Mouse (Mus musculus) megakaryocyte, adult 5-6 weeks (primary cell): Measurements from ENCODE around the gene Slc38a4. TPM values are rescaled to one million over a fixed set of nuclear protein-coding genes. Genes with fewer than 3 reads are reported as not detected.

Experiments used
- ATAC-seq: 2 replicates; pipeline ENCODE4 v1.8.0; 2016; ENCODE audit warnings: mild to moderate bottlenecking, inconsistent platforms; ENCODE audit not compliant: poor library complexity, severe bottlenecking
- total RNA-seq, 2 experiments: library from RNA; stranded (forward) in 1 of 2; stranded (reverse) in 1 of 2; fragments of 153-499, 151-499 nt in 1 of 2; fragments of 221-1000, 200-1000 nt in 1 of 2; gene quantifications; 2 replicates each; pipeline versions ENCODE4 v1.2.3 to v1.2.4; 2015 to 2017

Gene Slc38a4
- total RNA-seq, 2 experiments from 2014 or later: not detected

DNA sequence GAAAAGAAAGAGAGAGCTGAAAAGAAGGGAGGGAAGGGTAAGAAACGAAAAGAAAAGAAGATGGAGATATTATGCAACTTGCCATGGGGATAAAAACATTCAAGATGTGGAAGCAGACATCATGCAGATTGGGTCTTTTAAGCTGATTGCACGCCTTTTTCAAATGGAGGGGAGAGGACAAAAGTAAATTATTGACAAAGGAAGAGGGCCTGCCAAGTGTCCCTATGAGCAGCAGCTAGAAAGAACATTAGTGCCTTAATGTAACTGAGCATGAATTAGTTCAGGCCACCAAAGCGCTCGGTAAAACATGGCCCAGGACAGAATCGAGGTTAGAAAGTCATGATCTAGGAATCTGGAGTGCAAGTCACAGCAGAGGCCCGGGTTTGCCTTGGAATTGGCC is 35.5 kb downstream of the Slc38a4 start:
- ATAC-seq: no peak

DNA sequence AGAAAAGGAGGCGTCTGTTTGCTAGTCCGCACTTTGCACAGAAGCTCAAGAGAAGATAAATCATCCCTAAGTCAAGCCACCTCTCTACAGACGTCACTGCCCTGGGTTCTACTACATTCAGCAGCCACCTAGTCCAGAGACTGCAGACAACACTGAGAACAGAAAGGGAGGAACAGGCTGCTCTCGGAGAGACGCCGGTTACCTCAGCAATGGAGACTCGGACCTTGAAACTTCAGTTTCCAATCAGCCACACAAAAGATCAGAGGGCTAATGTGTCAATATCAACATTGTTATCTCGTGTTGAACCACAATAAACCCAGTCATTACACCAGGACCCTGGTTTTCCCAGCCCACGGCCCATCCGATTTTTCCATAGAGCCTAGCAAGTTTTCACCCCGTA is 36.4 kb downstream of the Slc38a4 start:
- ATAC-seq: no peak

DNA sequence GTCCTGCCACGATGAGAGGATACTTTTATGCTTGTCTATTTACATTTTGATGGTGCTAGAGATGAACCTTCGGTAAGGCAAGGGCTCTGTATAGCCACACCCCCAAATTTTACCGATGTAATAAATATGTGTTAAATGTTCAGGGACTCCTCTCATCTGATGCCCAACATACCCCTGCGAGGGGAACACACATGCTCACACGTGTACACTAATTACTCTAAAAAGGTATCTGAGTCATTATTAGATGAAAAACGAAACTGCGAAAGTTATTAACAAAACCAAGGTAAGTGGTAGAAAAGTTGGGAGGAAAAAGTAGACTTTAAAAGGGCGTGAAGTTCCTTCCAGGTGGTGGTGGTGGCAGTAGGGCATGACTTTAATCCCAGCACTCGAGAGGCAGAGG is 38.6 kb downstream of the Slc38a4 start:
- no peak for ATAC-seq

DNA sequence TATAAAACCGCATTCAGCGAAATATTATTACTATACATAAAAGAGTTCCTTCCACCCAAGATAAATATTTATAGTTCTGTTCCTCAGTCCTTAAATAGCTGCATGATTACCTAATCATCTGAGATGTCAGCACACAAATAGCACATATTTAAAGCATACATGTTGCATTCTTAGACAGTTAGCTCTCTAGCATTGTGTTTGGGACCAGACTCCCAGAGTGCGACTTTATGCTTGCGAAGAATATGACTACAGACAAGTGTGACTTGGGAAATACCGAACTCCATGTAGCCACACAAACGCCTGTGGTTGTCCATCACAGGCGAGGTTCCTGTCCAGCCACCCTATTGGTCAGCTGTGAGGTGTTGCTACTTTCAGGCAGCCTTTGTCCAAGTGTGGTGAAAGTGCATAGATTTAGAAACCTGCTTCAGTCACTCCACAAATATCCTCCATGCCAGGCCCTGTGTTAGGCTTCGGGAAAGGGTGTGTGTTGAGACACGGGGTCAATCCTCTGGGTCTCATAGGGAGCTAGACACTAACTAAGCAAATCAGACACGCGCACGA is 40.6 kb downstream of the Slc38a4 start:
- ATAC-seq: no peak

DNA sequence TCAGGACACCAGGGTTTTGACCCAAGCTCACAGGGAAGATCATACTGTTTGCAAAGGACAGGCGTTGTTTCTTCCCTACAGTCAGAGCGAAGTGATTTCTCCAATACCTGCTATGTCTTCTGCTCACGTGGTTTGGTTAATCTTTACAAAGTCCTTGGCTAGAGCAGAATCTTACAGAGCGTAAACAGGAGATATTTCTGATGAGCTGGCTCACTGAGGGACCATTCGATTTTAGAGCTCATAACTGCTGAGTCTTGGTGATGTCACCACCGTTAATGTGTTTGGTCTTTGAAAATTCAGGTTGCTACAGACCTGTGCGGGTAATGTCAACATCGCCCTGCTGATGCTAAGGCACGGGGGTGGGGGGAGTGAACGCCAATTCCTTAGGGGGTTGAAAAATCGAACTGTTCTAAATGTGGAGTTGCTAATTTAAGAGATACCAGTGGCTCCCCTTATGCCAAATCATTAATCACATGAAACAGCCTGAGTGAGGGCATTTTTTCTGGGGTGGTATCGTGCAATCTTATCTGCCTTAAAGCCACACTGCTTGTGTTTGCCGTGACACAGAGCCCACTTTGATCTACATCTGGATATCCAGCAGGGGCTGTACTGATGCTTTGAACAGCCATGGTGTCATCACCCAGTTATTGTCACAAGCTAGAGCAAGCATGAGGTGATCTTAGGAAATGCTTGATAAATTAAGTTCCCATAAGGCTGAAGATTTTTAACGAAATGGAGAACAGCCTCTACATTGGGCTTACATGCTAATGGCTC is 44.0 kb downstream of the Slc38a4 start:
- ATAC-seq: no peak

DNA sequence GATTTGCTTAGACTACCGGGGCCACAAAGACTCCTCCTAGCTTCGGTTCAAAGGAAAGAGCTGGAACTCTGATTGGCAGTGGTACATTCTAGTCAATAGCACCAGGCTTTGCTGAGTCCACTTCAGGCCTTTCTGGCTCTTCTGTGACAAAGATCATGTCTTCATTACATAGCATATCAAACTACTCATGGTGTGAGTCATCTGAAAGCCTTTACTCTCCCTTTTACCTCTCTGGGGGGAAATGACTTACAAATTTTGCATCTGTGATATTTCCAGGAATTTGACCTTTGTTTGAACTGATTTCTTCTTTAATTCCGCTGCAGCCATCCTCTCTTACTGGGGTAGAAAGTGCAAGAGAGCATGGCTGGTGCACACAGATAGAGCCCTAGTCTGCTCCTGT is 46.5 kb downstream of the Slc38a4 start:
- no peak for ATAC-seq

DNA sequence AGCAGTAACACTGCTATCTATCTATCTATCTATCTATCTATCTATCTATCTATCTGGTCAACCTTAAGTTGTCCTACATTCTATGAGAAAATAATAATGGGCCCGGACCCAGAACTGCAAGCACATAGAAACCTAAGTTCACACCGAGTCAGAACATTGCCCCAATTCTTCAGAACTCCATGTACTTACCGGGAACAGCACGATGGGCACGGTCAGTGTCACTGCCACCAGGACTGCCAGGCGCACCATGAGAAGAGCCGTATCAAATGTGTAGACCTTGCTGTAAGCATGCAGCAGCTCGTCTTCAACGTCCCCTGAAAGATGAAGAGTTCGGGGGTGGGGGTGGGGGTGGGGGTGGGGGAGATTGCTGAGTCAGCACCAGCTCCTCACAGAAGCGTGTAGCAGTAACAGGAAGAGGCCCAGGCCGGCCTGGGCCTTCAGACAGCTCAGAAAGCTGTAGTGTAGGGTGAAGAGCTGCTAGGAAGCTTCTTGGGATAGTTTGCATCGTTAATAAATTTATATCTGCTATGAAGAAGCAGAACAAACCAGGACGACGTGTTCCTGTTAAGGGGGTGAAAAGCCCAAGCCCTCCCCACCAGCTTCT is 50.0 kb downstream of the Slc38a4 start:
- ATAC-seq: no peak

DNA sequence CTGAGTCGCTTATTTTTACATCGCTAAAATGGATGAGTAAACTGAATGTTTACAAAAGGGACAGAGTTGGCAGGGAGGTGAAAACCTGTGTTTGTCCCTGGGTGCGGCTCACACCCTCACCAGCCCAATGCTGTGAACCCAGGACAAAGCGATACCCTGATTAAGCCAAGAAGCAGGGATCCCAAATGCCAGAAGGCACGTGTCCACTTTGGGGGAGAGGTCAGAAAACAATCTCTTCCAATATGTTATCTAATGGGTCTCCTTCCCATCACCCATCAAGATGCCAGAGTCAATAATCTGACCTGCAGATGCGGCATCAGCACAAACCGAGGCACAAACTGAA is 51.3 kb downstream of the Slc38a4 start:
- ATAC-seq: no peak

DNA sequence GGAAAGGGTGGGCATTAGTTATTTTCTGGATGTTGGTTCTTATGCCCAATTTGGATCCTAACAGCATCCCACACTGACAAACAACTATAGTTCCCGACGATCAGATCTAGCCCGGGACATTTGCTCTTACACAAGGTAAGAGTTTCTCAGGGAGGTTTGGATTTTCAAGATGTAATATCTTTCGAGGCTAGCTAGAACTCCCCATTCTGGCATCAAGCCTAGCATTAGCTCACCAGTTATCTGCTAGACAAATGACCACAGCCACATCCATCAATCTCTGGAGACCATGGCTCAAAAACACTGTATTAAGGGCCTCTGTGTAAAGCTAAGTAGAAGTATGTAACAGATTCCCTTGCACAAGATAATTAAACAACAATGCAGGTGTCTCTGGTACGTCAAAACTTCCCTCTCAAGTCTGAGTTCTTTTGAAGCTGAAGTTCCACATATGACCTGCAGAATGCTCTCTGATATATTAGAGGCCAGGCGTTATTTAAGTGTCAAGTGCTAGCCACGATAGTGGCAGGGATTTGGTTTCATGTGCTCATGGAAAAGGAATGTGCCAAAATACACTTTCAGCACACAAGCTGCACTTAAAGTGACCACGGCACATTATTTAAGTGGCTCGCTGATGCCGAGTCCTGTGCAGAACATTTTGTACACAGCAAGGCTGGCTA is 51.8 kb downstream of the Slc38a4 start:
- ATAC-seq: no peak

DNA sequence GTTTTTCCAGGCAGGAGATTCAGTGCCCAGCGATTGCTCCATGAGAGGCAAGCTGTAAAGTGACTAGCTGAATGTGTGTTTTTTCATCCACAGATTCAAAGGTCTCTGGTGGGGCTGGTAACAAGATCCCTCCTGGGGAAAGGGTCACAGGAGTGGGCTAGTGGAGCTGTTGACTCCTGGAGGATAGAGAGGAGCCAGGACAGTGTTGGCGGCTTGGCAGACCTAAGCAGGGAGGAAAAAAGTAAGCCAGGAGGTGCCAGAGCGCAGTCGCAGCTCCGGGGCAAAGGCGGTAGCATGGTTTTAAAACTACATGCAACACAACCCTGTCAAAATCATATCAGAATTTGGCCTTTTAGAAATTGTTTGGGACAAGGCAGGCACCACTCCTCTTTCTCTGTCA is 52.6 kb downstream of the Slc38a4 start:
- no peak for ATAC-seq

DNA sequence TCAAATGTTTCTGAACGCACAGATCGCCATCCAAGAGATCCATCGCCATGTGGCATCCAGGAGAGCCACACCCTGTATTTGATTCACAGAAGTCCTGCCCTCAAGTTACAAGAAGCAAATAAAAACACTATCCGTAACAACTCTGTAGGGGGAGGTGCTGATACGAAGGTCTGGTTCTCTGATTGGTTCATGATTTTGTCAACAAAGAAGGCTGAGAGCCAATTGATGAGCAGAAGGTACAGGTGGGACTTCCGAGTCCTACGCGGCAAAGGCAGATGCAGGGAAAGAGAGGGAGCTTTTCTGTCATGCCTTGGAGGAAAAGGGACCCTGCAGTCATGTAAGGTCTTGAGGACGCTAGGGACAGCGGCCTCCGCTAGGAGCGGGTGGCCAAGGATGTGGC is 53.0 kb downstream of the Slc38a4 start:
- ATAC-seq: no peak

DNA sequence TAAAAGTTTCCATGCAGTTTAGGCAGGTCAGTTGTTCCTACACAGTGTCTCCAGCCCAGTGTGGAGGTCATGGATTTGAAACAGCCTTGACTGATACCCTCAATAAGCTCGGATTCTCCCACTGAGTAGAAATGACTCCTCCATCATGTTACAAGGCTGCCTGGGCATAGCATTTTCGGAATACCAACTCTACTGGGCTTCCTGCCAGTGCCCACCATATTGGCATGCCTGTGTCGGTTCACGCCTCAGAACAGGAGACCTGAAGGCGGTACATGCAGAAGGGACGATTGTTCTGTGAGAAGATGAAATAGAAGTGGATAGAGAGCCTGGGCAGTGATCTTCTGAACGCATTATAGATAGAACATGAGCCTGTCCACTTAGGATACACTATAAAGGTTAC is 53.9 kb downstream of the Slc38a4 start:
- ATAC-seq: no peak

DNA sequence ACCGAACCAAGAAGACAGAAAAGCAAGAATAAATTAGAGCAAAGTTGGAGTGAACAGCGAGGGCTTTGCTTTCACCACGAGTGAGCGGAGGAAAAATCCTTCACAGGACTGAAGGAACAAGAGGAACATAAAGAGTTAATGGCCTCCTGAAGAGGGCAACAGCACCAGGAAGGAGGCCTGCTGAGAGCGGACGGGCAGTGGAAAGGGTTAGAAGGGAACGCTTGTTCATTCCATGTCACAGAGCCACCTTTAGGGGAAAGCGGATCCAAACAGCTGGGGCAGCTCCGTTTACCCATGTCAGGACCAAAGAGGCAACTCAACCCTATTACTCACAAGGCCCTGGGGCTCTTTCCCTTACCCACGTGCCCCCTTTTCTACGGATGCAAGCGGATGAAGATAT is 54.3 kb downstream of the Slc38a4 start:
- no peak for ATAC-seq

DNA sequence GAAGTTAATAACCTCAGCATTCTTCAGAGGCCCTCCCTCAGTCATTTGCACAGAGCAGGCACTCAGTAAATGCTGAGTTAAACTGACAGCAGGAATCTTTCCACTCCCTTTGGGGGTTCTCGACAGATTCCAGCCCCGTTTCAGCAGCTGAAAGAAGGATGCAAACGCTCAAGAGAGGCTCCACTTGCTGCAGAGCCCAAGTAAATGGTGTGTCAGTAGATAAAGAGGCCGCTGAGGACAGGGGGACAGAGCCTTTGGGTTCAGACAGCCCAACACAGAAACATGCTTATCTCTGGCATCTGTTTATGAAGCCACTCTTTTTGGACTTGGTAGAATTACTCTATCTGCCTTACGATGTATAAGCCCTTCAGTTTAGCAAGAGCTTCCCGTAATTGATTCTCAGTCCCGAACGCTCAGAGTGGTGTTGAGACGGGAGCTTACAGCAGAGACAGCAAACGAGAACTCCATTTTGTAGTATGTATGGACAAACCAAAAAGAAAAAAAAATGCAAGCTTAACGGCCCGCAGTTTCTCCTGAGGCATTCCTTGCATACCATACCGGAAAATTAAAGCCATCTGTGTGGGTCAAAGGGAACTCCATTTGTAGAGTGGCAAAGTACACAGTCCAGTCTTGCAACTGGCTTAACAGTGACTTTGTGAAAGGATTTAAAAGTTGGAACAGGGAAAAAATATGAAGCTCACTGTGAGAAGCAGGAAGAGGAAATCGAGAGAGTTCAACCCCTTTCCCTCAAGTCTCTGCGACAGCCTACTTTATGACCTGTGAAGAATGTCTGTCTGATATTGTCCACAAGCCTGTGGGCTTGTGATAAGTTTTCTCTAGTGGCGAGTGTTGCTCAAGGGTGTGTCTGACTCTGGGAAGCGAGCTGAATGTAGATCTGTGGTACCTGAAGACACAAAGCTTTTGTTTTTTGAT is 55.2 kb downstream of the Slc38a4 start:
- no peak for ATAC-seq

DNA sequence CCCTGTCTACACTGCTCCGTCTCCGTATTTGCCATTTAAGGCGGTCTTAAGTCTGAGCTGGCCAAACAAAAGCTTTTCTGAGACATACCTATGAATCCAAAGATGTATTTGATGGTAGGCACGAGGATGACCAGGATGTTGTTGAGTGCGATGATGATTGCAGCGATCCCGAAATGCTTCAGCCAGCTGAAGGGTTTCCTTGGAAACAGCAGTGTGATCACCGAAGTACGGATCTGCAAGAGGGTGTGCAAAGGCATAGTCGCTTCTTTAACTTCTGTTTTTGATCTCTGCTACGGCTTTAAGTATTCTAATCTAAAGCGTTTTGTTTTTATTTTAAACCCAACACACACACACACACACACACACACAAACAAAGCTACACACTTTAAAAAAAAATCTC is 56.4 kb downstream of the Slc38a4 start:
- no peak for ATAC-seq

DNA sequence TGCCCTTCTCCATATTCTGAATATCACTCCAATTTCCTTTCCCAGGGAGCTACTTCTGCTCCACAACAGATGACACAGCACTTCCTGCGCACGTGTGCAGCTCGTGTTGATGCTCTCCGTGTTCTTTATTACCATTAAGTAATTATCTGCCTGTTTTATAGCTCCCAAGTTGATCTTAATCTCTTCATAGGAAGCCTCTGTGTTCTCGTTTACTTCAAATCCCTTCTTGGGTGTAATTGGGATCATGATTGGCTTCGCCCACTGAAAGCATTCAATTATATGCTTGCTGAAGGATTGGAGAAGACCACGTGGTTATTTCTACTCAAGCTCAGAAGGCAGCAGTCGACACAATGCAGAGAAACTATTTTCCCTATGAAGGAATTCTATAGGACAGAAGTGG is 70.1 kb downstream of the Slc38a4 start:
- ATAC-seq: no peak

DNA sequence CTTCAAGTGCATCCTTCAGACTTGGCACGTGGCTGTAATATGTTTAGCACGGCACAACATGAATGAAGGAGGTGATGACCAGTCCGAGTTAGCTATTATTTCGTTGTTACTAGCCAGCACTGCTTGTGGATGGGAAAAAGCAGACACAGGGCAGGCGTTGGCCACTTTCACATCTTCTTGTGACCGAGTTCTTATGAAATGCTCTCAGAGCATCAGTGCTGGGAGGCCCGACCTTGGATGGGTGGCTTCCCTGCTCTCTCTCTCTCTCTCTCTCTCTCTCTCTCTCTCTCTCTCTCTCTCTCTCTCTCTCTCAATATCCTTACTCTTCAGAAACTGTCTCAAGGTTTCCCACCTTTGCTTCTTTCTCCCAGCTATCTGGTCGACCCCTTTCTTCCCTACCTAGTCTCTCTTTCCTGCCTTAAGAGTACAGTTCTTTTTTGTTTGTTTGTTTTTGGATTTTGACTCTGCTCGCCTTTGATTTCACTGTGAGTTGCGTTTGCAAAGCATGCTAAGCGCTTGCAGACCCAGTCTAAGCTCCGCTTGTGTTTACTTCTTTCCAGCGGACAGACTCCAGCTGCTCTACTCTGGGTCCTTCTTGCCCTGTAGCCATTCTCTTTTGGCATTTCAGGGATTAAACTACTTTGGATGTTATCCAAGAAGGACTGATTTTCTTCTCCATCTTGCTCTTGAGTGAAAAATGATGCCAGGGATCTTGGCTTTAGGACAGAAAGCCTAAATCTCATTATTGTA is 72.0 kb downstream of the Slc38a4 start:
- ATAC-seq: no peak

DNA sequence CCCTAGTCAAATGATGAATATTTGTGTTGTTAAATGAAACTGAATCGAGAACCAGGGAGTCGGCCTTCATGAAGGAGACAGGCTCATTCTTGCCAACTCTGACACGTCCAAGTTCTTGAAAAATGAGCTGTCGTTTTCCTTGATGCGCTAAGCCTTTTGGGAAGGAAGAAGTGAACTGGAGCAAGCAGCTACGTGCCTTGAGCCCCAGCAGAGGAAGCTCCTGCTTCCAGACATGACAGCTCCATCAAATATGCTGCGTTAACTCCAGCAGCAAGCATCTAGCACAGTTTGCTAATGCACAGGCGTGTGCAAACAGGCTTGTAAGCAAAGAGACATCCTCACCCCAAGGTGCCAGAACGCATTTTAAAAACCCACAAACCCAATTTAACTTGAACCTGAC is 80.6 kb downstream of the Slc38a4 start:
- ATAC-seq: no peak

DNA sequence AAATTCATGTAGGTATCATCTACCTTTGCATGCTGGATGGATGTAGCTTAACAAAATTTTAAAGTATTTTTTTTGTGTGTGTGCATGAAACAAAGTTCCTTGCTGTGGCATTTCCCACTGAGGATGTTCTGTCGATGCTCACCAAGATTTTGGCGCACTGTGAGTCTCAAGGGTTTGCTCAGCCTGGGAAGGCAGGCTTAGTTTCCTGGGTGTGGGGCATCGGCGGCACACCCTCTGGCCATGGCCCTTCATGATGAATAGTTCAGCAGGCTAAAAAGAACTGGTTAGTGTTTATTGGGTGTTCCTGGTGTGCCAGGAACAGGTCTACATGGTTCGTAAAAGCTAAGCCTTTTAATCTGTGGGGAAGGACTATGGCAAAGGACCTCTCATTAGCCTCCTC is 81.6 kb downstream of the Slc38a4 start:
- ATAC-seq: no peak

DNA sequence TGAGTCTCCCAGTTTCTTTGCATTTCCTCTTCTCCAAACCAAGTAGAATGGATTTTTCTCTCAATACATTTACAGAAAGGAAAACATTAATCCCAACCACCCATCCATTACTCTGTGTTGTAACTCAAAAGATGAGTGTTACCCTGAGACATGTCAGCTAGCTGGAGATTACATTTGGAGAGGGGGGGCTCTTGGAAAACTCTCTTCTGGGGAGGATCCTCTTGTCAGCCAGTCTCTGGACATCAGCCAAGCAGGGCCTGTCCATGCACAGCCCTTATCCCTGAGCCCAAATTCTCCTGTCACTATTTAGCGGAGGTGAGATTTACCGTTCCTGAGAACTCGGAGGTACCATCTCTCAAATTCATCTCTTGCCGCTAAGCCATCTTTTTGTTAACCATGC is 82.4 kb downstream of the Slc38a4 start:
- no peak for ATAC-seq
